Mouse (Mus musculus) lung, postnatal 0 days (tissue): ENCODE measurements around the gene Abhd8.

Experiments used
- CTCF ChIP-seq: IDR thresholded peaks from 2 replicates; pipeline ENCODE4 v1.5.1; 2016; ENCODE audit warnings: antibody characterized with exemption, mild to moderate bottlenecking
- EP300 ChIP-seq: IDR thresholded peaks from 2 replicates; pipeline ENCODE4 v1.6.1; 2016; ENCODE audit warnings: antibody characterized with exemption, mild to moderate bottlenecking, control low read depth

DNA sequence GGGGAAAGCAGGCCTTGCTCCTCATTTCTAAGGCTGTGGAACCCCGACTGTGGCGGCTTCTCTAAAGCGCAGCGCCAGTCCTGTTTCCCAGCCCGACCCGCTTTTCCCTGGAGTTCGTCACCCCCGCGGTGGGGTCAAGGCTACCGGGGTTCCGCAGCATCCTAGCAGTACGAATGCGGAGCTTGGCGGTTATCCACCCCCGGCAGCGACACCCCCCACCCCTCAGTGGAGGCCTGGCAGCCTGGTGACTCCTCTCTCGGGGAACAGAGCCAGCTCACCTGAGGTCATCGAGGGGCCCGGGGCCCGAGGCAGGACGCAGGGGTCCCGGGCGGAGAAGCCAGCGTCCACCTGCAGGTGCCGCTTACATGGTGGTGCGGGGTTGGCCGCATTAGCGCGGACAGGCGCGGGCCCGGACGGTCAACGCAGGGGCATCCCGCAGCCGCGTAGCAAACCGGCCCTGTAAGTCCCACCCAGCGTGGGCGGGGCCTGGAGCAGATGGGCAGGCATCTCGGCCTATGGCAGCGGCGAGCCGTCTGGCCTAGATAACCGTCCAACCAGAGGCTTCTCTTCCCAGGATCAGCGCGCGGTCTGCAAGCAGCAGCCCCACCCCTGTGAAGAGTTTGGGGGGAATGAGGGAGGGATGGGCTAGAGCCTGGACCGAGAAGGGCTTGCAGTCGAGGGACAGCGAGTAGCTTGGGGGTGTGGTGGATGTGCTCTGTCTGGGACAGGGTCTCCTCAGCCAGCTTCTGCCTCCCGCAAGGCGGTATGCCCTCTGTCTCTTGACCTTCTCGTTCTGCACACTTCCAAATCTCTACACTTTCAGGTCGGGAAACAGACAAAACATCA lies at the start of gene Abhd8:
- TF ChIP-seq CTCF: no peak
- TF ChIP-seq EP300: no peak
